ENCODE assay signal across 15 mouse cellular contexts in genomic region chr8:80871400-80871799, GRCm38 (mm10). TPM values are rescaled to one million over a fixed set of nuclear protein-coding genes. Genes with fewer than 3 reads are reported as not detected.
DNase-seq lines count a peak whose midpoint lies in the region; ATAC-seq and TF ChIP-seq lines count a peak whose summit lies in the region.
"Had no signal": no experiment of that assay in that cellular context is flagged by ENCODE, and none has a peak within 500 bp of the region (broad histone marks: within the 10 kb centered on the region; RNA-seq: fewer than 3 reads in every experiment).

No protein-coding gene starts in this region.

- TF ChIP-seq CTCF in gastrocnemius, adult 2 months (IDR thresholded peaks at IDR 0.05): no peak
- TF ChIP-seq CTCF in lung, postnatal 0 days (IDR thresholded peaks at IDR 0.05): no peak
- no peak for TF ChIP-seq CTCF in stomach, postnatal 0 days (IDR thresholded peaks at IDR 0.05; ENCODE audit: low read depth)

- no peak for DNase-seq in gastrocnemius, adult 2 months
- no peak for DNase-seq in gastrocnemius, postnatal 36 days
- no peak for DNase-seq in hindbrain, embryonic 11.5 days (ENCODE audit: low spot score)
- DNase-seq in lung, postnatal 0 days (ENCODE audit: low spot score): no peak
- no peak for DNase-seq in lung, postnatal 4 days
- DNase-seq in stomach, postnatal 0 days (ENCODE audit: low spot score): no peak
- DNase-seq in left cerebral cortex, postnatal 25 days (ENCODE audit: low spot score in 2 of 2): no peak
- DNase-seq: adrenal gland, adult 2 months; cerebellum, postnatal 25 days had no signal

- no peak overlapping the region for H3K9ac ChIP-seq in hindbrain, embryonic 15.5 days
- H3K9ac ChIP-seq in hindbrain, embryonic 11.5 days (ENCODE audit: low read depth, low read length): no peak overlapping the region
- H3K9ac ChIP-seq in lung, postnatal 0 days (replicated peaks; ENCODE audit: low read depth): no peak overlapping the region
- no peak overlapping the region for H3K9ac ChIP-seq in stomach, postnatal 0 days (ENCODE audit: low read length)
- H3K9ac ChIP-seq: hindbrain, embryonic 12.5 days; neural tube, embryonic 12.5 days had no signal

- TF ChIP-seq EP300 in lung, postnatal 0 days (IDR thresholded peaks at IDR 0.05): no peak
- no peak for TF ChIP-seq EP300 in stomach, postnatal 0 days (optimal IDR thresholded peaks at IDR 0.05)

- ATAC-seq in hindbrain, embryonic 15.5 days (ENCODE audit: low FRiP score, low read depth): no peak
- ATAC-seq in hindbrain, embryonic 11.5 days (ENCODE audit: low FRiP score): no peak
- ATAC-seq in lung, postnatal 0 days: no peak
- ATAC-seq in stomach, postnatal 0 days (ENCODE audit: low FRiP score, low TSS enrichment): no peak

- H3K27ac ChIP-seq in gastrocnemius, adult 2 months: peak overlapping the region; percentile 55
- 0 out of 2 replicates have a peak overlapping the region, but pooled peaks have one; percentile 73 for H3K27ac ChIP-seq in hindbrain, embryonic 15.5 days (replicated peaks)
- H3K27ac ChIP-seq in hindbrain, embryonic 11.5 days (ENCODE audit: low read depth, low read length): no peak overlapping the region
- peak overlapping the region; percentile 71; the same call in 1 of the 2 replicates for H3K27ac ChIP-seq in lung, postnatal 0 days (ENCODE audit: low read length)
- peak overlapping the region; percentile 81 for H3K27ac ChIP-seq in stomach, postnatal 0 days (replicated peaks)
- H3K27ac ChIP-seq: neural tube, embryonic 12.5 days had no signal

- WGBS in hindbrain, embryonic 15.5 days: 86% methylated on average over 6 of the region's 6 CpGs
- WGBS in hindbrain, embryonic 11.5 days: 91% methylated on average over 6 of the region's 6 CpGs
- WGBS in lung, postnatal 0 days: 71% methylated on average over 6 of the region's 6 CpGs
- WGBS in stomach, postnatal 0 days: 81% methylated on average over 6 of the region's 6 CpGs

- no peak overlapping the region for H3K4me3 ChIP-seq in gastrocnemius, adult 2 months
- H3K4me3 ChIP-seq in hindbrain, embryonic 15.5 days: no peak overlapping the region
- no peak overlapping the region for H3K4me3 ChIP-seq in hindbrain, embryonic 11.5 days (ENCODE audit: low read depth, low read length)
- no peak overlapping the region for H3K4me3 ChIP-seq in lung, postnatal 0 days (ENCODE audit: low read depth, low read length)
- H3K4me3 ChIP-seq in stomach, postnatal 0 days (ENCODE audit: low read depth, low read length): no peak overlapping the region
- H3K4me3 ChIP-seq: embryonic facial prominence, embryonic 10.5 days; forebrain, embryonic 13.5 days; hindbrain, embryonic 12.5 days; neural tube, embryonic 12.5 days had no signal

- H3K36me3 ChIP-seq in hindbrain, embryonic 15.5 days: no peaks in the 10 kb centered on the region
- H3K36me3 ChIP-seq in hindbrain, embryonic 11.5 days (ENCODE audit: control insufficient read depth, insufficient read depth, low read length): no peaks in the 10 kb centered on the region
- no peaks in the 10 kb centered on the region for H3K36me3 ChIP-seq in lung, postnatal 0 days (ENCODE audit: insufficient read depth, low read length)
- H3K36me3 ChIP-seq in stomach, postnatal 0 days (ENCODE audit: control insufficient read depth, insufficient read depth, low read length): no peaks in the 10 kb centered on the region
- H3K36me3 ChIP-seq: hindbrain, embryonic 12.5 days; neural tube, embryonic 12.5 days had no signal

- H3K9me3 ChIP-seq in hindbrain, embryonic 15.5 days: no peaks in the 10 kb centered on the region
- H3K9me3 ChIP-seq in hindbrain, embryonic 11.5 days (ENCODE audit: control insufficient read depth, low read length): no peaks in the 10 kb centered on the region
- H3K9me3 ChIP-seq in lung, postnatal 0 days (ENCODE audit: low read length): no peaks in the 10 kb centered on the region
- no peaks in the 10 kb centered on the region for H3K9me3 ChIP-seq in stomach, postnatal 0 days (ENCODE audit: control insufficient read depth, low read length)
- H3K9me3 ChIP-seq: embryonic facial prominence, embryonic 10.5 days; forebrain, embryonic 13.5 days; hindbrain, embryonic 12.5 days; neural tube, embryonic 12.5 days had no signal

- peaks cover 44% of the 10 kb centered on the region for H3K4me1 ChIP-seq in hindbrain, embryonic 15.5 days (replicated peaks)
- H3K4me1 ChIP-seq in hindbrain, embryonic 11.5 days (replicated peaks; ENCODE audit: control insufficient read depth, insufficient read depth, low read length): no peaks in the 10 kb centered on the region; the same call in 1 of the 2 replicates
- peaks cover 22% of the 10 kb centered on the region for H3K4me1 ChIP-seq in lung, postnatal 0 days (ENCODE audit: insufficient read depth, low read depth, low read length)
- peaks cover 5% of the 10 kb centered on the region for H3K4me1 ChIP-seq in stomach, postnatal 0 days (replicated peaks; ENCODE audit: control insufficient read depth, insufficient read depth)

- no peaks in the 10 kb centered on the region for H3K27me3 ChIP-seq in hindbrain, embryonic 15.5 days
- no peaks in the 10 kb centered on the region for H3K27me3 ChIP-seq in hindbrain, embryonic 11.5 days (ENCODE audit: control insufficient read depth, insufficient read depth, low read length)
- no peaks in the 10 kb centered on the region for H3K27me3 ChIP-seq in lung, postnatal 0 days (replicated peaks; ENCODE audit: insufficient read depth, low read length)
- no peaks in the 10 kb centered on the region for H3K27me3 ChIP-seq in stomach, postnatal 0 days (ENCODE audit: control insufficient read depth, insufficient read depth, low read length)
- H3K27me3 ChIP-seq: forebrain, embryonic 13.5 days; hindbrain, embryonic 12.5 days; neural tube, embryonic 12.5 days had no signal

- intact Hi-C loops in gastrocnemius, adult 2 months (cut with DNase I): no loop called here
- intact Hi-C loops in gastrocnemius, postnatal 36 days (cut with DNase I): no loop called here
- intact Hi-C loops in left cerebral cortex, postnatal 25 days (cut with DNase I): no loop called here

- H3K4me2 ChIP-seq in hindbrain, embryonic 15.5 days: no peak overlapping the region
- no peak overlapping the region for H3K4me2 ChIP-seq in hindbrain, embryonic 11.5 days (replicated peaks; ENCODE audit: low read depth, low read length)
- H3K4me2 ChIP-seq in lung, postnatal 0 days (replicated peaks; ENCODE audit: low read depth, low read length): no peak overlapping the region
- no peak overlapping the region for H3K4me2 ChIP-seq in stomach, postnatal 0 days (replicated peaks; ENCODE audit: low read depth)
- H3K4me2 ChIP-seq: hindbrain, embryonic 12.5 days; neural tube, embryonic 12.5 days had no signal

RNA-seq across cellular contexts. Expression of gene Gab1, which starts 8.9 kb away (rescaled TPM):
- 10 to 100 TPM; 11.7 to 14.3 TPM for total RNA-seq in gastrocnemius, adult 2 months (2021)
- 1 to 10 TPM; 8.2 to 9.9 TPM for total RNA-seq in gastrocnemius, postnatal 36 days (2021)
- 10.9 and 14.0 TPM in 2 replicates for polyA plus RNA-seq in hindbrain, embryonic 15.5 days (2015; fragmentation: Nextera tagmentation; extraction: Ambion mirVana)
- 18.1 and 20.8 TPM in 2 replicates for polyA plus RNA-seq in hindbrain, embryonic 11.5 days (2014; fragmentation: Nextera tagmentation; extraction: Ambion mirVana)
- polyA plus RNA-seq in lung, postnatal 0 days (2015; fragmentation: Nextera tagmentation; extraction: Ambion mirVana): 16.9 and 18.9 TPM in 2 replicates
- polyA plus RNA-seq in stomach, postnatal 0 days (2015; fragmentation: Nextera tagmentation; extraction: Ambion mirVana): 7.3 and 8.3 TPM in 2 replicates
- total RNA-seq in left cerebral cortex, postnatal 25 days (2021): 10 to 100 TPM; 13.6 to 14.1 TPM
- total RNA-seq: monocyte, adult 5-6 weeks had no signal
